Mouse (Mus musculus) liver (tissue): ENCODE data around the gene Rtraf.
A peak's percentile ranks its signal among the peaks of the same experiment; 100 is the strongest.
"Not testable (repeated sequence)": the region's sequence is repeated elsewhere in the genome, so short reads cannot be mapped to it uniquely, and the experiment has no call there.

Source experiments
- DNase-seq: peaks from one replicate; pipeline ENCODE4 v3.0.0-alpha.2; 2020; ENCODE audit warnings: mixed read lengths

The Rtraf gene

GRCm38 (mm10) chr14:19823321-19824142 lies at the start of gene Rtraf:
Gene Rtraf (minus strand): TSS chr14:19823824.
- DNase-seq, result peak; percentile 94

- DNase-seq, result no peak
These were observed 43.8 kb upstream of the Rtraf start for GRCm38 (mm10) chr14:19867286-19867935.

DNA sequence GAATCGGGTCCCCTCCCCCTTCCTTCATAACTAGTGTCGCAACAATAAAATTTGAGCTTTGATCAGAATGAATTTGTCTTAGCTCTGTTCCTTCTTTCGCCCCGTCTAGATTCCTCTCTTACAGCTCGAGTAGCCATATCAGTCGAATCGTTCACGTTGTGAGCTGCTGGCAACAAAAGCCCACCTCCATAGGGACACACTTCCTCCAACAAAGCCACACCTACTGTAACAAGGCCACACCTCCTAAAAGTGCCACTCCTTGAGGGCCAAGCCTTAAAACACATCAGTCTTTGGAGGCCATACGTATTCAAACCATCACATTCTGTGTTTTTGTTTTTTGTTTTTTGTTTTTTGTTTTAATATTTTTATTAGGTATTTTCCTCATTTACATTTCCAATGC lies 41.5 kb upstream of the Rtraf start:
- not testable (repeated sequence) for DNase-seq

DNA sequence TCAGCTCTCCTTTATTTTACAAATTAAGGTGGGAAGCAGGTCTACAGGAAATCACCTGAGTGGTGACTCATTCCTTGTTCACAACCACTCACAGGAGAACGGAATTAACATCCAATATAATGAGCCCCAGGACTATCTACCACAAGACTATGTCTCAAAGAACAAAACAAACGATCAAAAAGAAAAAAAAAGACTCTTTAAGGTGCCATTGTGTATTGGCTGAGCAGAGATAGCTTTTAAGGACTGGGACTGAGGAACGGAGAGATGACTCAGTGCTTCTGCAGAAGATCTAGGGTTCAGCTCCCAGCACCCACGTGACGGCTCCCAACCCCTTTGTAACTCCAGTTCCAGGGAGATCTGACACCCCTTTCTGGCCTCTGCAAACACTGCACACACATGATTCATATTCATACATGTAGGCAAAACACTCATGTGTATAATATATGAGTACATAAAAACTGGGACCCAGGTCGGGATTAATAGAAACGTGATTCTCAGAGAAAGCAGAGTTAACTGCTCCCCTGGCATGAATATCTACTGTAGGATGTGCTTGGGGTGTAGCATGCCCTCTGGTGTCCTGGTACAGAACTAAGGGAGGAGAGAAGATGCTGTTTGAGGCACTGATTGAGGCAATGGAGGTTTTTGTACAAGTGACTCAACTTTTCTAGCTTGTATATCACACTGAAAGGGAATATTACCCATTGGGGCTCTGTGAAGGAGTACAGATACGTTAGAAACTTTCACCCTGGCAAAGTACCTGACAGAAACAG lies 37.9 kb upstream of the Rtraf start:
- no peak for DNase-seq

- no peak for DNase-seq
These were observed 36.7 kb upstream of the Rtraf start for GRCm38 (mm10) chr14:19860281-19860680.

DNA sequence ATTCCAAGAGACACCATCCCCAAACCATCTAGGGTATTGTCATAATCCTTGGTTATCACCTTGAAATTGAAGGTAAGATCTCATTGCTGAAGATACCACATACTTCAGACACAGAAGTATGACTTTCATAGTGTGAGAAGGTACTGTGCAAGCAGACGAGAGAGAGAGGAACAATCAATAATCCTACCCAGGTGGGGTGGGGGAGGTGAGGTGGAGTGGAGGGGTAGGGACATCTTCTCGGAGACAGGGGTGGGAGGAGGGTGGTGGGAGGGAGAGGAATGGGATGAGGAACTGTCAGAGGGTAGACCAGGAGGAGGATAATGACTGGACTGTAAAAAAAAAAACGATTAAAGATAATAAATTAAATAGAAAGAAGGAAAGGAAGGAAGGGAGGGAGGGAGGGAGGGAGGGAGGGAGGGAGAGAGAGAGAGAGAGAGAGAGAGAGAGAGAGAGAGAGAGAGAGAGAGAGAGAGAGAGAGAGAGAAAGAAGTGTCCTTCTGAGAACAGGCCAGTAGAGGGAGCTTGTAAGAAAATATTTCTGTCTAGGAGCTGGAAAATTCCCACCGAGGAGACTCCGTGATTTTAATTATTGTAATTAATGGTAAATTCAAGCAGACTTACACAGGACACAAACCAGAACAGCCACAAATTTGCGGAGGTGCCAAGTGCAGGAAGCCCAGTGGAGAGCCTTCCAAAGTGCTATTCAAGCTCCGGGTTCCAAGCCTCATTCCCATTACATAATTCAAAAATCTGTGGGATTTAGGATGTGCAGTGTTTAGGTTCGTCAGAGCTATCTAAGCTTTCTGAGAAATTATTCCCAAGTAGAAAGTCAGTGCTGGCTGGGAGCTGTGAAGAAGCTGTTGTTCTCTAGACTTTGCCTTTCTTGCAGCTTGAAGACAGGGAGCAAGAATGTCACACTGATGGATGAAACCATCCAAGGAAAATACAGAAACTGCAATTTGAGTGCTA lies 35.5 kb upstream of the Rtraf start:
- DNase-seq, result no peak

DNA sequence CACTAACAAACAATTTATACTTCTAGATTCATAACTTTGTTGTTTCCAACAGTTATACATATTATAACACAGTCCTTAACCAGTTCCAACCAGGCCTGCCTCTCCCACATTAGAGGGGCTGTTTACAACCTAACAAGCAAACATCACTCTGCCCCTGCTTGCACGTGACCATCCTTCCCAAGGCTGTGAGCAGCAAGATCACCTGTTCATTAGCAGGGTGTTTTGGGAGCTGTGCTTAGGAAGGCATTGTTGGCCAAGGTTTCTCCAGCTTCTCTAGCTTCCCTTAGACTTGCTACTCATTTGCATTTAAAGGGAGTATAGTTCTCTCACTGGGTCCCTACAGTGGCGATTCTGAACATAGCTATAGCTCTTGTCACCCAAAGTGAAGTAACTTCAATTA lies 34.7 kb upstream of the Rtraf start:
- no peak for DNase-seq

GRCm38 (mm10) chr14:19853471-19853870 lies 29.8 kb upstream of the Rtraf start:
- DNase-seq, result no peak

GRCm38 (mm10) chr14:19839600-19840332 lies 16.1 kb upstream of the Rtraf start:
- peak; percentile 53 for DNase-seq

DNA sequence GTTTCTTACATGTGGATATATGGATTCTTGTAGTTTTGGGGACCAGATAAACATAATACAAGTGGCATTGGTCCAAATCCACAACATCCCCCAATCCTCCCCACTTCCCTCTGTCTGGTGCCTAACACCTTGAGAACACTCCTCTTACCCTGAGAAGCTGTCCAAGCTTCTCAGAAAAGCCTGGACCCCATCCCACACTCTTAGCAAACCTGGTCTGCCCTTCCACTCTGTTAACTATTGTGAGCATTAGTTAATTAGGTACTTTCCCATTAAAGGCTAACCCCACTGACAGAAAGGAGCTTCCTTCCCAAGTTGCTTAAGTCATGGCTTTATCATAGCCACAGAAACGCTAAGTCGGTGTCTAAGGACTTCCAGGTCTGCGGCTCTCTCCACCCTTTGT lies 12.7 kb upstream of the Rtraf start:
- no peak for DNase-seq

DNA sequence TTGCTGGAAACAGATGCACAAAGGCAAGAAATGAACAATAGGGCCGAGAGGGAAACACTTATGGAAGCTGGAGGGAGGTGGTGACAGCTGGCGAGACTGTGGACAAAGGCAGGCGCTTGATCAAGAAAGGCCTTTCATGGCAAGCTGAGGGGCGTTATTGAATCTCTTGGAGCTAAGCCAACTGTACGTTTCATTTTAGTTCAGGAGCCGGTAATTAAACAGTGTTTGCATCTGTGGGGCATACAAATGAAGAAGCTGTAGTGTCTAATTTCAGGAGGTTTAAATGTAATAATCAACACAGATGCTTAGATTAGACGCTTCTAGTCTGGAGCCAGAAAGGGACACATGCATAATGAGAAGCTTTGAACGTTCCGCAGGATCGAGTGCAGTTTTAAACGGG lies 1.9 kb upstream of the Rtraf start:
- no peak for DNase-seq

- no peak for DNase-seq
These were observed 1.9 kb downstream of the Rtraf start for GRCm38 (mm10) chr14:19821686-19822085.

- peak; percentile 81 for DNase-seq
These were observed 5.7 kb downstream of the Rtraf start for GRCm38 (mm10) chr14:19817949-19818348.

GRCm38 (mm10) chr14:19813061-19813460 lies 10.6 kb downstream of the Rtraf start:
- no peak for DNase-seq

- DNase-seq, result no peak
These were observed 13.7 kb downstream of the Rtraf start for GRCm38 (mm10) chr14:19809934-19810333.

DNA sequence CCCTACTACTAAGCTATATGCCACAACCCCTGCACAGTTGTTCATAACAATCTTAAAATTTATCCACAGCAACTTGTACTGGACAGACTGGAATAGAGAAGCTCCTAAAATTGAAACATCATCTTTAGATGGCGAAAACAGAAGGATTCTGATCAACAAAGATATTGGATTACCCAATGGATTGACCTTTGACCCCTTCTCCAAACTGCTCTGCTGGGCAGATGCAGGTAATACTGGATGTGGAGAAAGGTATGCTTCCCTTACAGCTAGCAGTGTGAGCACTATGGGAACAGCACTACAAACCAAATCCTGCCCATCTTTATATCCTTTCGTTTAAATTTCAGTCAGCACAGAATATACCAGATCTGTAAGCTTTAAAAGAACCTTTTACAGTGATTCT lies 15.8 kb downstream of the Rtraf start:
- DNase-seq, result no peak

DNA sequence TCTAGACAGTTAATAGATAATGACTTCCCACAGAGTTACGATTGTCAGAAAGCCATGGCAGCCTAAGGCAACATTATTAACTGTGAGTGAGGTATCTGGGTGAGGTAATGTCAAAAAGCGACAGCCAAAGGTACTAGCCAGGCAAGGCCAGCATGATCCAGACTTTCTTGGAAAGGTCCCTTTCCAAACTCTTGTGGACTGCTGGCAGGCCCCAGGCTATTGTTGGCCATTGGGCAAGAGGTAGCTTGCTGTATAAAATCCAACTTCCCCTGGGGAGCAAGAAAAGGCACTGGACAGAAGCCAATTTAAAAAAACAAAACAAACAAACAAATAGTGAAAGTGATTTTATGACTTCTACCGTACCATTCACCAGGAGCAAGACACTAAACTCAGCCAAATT lies 16.3 kb downstream of the Rtraf start:
- DNase-seq, result no peak

DNA sequence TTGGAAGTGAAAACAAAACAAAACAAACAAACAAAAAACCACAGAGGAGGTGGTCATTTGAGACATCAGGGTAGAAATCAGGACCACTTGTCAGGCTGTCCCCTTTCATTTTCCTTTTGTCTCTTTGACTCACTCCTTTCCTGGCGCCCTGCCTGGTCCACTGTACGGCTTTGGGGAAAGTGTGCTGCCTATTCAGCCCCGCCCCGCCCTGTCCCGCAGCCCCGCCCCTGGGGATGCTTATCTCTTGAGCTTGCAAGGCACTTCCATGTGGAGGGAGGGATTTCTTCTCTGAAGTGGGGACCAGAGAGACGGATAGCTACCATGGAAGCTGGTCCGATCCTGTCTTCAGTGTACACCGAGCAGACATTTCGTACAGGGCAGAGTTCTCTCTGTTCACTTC lies 20.0 kb downstream of the Rtraf start:
- DNase-seq, result peak; percentile 64

- DNase-seq, result no peak
These were observed 20.4 kb downstream of the Rtraf start for GRCm38 (mm10) chr14:19803222-19803621.

GRCm38 (mm10) chr14:19801474-19802215 lies 22.0 kb downstream of the Rtraf start:
- DNase-seq, result no peak

DNA sequence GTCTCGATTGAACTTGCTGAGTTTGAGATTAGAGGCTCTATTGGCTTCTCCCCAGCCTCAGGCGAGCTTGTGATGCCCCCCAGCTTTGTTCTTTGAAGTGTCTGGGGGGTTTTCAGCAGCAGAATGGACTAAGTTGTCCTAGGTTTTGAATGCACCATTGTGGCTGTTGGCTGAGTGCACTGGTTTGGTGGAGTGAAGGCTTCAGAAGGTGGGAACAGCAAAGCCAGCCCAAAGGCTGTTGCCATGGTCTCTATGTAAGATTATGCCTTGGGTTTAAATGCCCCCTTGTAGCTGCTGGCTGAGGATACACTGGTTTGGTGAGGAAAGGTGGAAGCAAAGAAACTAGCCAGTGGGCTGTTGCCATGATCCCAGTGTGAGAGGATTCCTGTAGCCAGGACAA lies 23.1 kb downstream of the Rtraf start:
- DNase-seq, result no peak
